Mouse (Mus musculus) common myeloid progenitor, adult 5-6 weeks (primary cell): Measurements from ENCODE around the gene Gm8909. TPM values are rescaled to one million over a fixed set of nuclear protein-coding genes. Genes with fewer than 3 reads are reported as not detected.
"Not testable (repeated sequence)": the region's sequence is repeated elsewhere in the genome, so short reads cannot be mapped to it uniquely, and the experiment has no call there.

Experiments used
- ATAC-seq: replicated peaks from 2 replicates; pipeline ENCODE4 v1.8.0; 2016; ENCODE audit warnings: low read depth, mild to moderate bottlenecking, moderate TSS enrichment, inconsistent platforms; ENCODE audit not compliant: poor library complexity, severe bottlenecking
- total RNA-seq: library from RNA; stranded (forward); fragments of 200-1000, 187-1606 nt; gene quantifications from 2 replicates; pipeline ENCODE4 v1.2.3, GENCODE M21; 2017

Gm8909 gene
- total RNA-seq, 1 experiment from 2014 or later: not detected

DNA sequence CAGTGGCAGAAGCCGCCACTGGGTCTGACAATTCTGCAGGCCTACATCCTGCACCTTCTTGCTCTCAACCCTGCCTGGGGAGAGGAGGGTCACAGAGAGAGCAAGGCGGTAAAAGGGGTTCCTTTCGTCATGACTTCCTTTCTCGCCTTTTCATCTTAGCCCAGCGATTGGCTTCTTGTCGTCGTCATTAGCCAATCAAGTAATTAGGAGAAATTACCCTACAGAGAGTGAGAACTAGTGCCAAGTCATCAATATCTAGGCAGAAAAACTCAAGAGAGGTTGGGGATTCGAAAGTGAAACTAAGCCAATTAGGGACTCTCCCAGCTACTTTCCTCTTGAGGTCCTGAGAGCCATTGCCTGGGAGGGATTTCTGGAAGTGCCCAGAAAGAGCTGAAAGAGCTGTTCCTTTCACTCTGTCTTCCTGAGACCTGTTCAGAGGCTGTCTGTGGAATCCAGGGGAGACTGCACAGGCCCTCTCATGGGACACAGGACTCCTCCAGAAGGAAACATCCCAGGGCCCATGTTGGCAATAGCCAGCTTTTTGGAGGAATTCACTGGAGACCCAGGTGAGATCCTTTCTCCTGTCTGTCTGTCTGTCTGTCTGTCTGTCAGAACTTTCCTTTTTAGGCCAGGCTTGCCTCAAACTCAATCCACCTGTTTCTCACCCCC, 46.9 kb downstream of the Gm8909 start, which contains the start of gene Gm19684:
Gm19684 (plus strand) TSS at position 327 of the 669 bp plus-strand sequence.
- peak; percentile 94 for ATAC-seq

DNA sequence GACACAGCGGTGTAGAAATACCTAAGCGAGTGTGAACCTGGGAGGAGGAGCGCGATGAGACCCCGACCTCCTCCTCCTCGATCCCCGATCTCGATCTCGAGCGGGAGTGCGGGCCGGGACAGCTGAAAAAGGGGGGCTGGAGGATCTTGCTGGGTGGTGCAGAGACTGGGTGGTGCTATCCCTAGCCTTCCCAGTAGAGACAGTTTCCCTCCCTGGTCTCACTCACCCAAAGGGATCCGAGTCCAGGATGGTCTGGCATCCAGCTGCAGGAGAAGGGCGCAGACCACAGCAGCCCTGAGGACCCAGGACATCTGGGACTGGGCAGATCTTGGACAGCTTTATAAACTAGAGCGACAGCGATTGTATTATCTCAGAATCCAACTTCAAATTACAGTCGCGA, 47.5 kb downstream of the Gm8909 start:
- peak; percentile 29; the same call in 1 of the 2 replicates for ATAC-seq

DNA sequence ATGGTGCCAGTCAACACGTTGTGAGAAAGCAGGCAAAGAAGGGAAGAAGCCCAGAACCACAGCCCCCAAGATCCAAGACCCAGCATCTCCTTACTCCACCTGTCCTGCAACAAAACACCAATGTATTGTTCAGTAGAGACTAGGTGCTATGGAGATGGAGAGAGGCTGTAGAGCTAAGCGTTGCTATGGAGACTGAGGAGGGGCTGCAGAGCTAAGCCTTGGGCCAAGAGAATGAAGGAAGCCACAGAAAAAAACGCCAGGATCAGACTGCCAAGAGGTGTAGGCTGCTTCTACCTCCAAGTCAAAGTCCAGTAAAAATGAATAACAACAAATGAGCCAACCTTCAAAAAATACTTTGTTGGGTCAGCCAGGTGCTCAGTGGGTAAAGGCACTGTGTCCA, 51.8 kb downstream of the Gm8909 start:
- not testable (repeated sequence) for ATAC-seq

Other genes starting within 250 kb of the Gm8909 start
- 236 and 291 TPM in 2 replicates for gene Abcf1, start 198.8 kb downstream of the Gm8909 start, total RNA-seq
- 23.0 and 23.1 TPM in 2 replicates for gene Gnl1, start 188.7 kb downstream of the Gm8909 start, total RNA-seq
- gene Prr3, start 188.3 kb downstream of the Gm8909 start, total RNA-seq: 8.3 and 9.7 TPM in 2 replicates
- 15.3 and 16.4 TPM in 2 replicates for gene H2-T24, start 148.0 kb downstream of the Gm8909 start, total RNA-seq
- gene H2-T23, start 135.7 kb downstream of the Gm8909 start, total RNA-seq: 128 and 151 TPM in 2 replicates
- 42.8 and 48.6 TPM in 2 replicates for gene H2-T22, start 125.8 kb downstream of the Gm8909 start, total RNA-seq
- not detected in 2 replicates for gene Gm6034, start 125.6 kb downstream of the Gm8909 start, total RNA-seq
- gene Gm11127, start 110.2 kb downstream of the Gm8909 start, total RNA-seq: 0.05 TPM in 1 of 2 replicates, not detected in the other
- 0.96 TPM in 1 of 2 replicates, not detected in the other for gene Gm19684, start 46.9 kb downstream of the Gm8909 start, total RNA-seq
- gene Gm7030, start 39.1 kb downstream of the Gm8909 start, total RNA-seq: not detected in 2 replicates
- gene H2-T3, start 21.8 kb upstream of the Gm8909 start, total RNA-seq: not detected in 2 replicates
- 19.6 and 21.1 TPM in 2 replicates for gene Rpp21, start 89.5 kb upstream of the Gm8909 start, total RNA-seq
- 12.8 and 18.4 TPM in 2 replicates for gene Trim39, start 103.7 kb upstream of the Gm8909 start, total RNA-seq
- not detected in 2 replicates for gene H2-M10.2, start 118.0 kb upstream of the Gm8909 start, total RNA-seq
- not detected in 2 replicates for gene H2-M10.1, start 157.6 kb upstream of the Gm8909 start, total RNA-seq
- not detected in 2 replicates for gene H2-M10.3, start 199.9 kb upstream of the Gm8909 start, total RNA-seq